Mouse (Mus musculus) hindbrain, embryonic 12.5 days (tissue): ENCODE results near the gene Gm30302. TPM values are rescaled to one million over a fixed set of nuclear protein-coding genes. Genes with fewer than 3 reads are reported as not detected.

ENCODE experiments used
- polyA plus RNA-seq: library from polyadenylated mRNA; unstranded; fragments of >200 nt; fragmentation: Nextera tagmentation; extraction: Ambion mirVana; gene quantifications from 2 replicates; pipeline ENCODE4 v1.2.1, GENCODE M21; 2016

Gene Gm30302
- polyA plus RNA-seq, 1 experiment from 2014 or later: not detected

Other genes starting within 250 kb of the Gm30302 start
- 0.30 and 0.58 TPM in 2 replicates for gene Omd, start 216.5 kb downstream of the Gm30302 start, polyA plus RNA-seq
- gene Ogn, start 191.0 kb downstream of the Gm30302 start, polyA plus RNA-seq: 25.9 and 39.8 TPM in 2 replicates
- 19.3 and 20.6 TPM in 2 replicates for gene Cenpp, start 146.2 kb downstream of the Gm30302 start, polyA plus RNA-seq
- gene Nol8, start 145.9 kb downstream of the Gm30302 start, polyA plus RNA-seq: 23.7 and 29.4 TPM in 2 replicates
- 77.2 and 80.5 TPM in 2 replicates for gene Iars, start 116.9 kb downstream of the Gm30302 start, polyA plus RNA-seq